Mouse (Mus musculus): ENCODE results near the gene Cldn8.

Cldn8 gene

DNA sequence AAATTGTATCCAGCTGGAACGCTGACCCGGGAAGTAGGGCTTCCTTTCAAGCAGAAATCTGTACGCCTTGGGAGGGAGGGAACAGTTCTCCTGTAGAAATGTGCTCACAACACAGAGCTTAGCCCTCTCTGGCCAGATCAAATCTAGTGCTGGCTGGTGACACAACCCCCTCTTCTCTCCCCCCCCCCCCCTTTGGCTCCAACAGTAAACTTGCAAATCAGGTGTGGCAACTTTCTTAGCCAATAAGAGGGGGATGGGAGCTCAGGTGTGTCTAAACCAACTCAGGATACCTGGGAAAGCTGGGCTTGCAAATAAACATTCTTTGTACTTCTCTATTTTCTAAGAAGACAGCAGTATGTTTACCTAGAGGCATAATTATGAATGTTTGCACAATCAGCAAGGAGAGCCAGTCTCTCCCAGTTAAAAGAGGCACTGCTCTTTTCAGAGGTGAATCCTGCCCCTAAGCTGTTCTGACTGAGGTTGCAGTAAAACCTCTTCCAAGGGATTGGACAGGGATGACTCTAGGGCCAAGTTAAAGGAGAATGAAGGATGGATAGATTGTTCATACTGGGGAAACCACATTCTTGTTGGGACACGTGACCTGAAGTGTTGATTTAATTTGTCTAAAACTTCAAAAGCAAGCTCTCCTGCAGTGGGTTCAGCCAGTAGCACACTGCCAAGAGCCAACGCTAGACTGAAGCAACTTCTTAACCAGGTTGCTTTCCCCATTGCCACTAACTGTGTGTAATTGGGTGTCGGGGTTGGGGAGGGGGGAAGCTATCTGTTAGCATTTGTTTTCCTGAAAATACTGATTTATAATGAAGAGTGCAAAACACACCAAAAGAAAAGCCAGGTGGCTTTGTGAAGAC is at the start of gene Cldn8:
Gene Cldn8, minus strand, starts transcription at position 139 of the 869 bp plus-strand sequence.
- DNase-seq: peak; percentile 78 to 84

DNA sequence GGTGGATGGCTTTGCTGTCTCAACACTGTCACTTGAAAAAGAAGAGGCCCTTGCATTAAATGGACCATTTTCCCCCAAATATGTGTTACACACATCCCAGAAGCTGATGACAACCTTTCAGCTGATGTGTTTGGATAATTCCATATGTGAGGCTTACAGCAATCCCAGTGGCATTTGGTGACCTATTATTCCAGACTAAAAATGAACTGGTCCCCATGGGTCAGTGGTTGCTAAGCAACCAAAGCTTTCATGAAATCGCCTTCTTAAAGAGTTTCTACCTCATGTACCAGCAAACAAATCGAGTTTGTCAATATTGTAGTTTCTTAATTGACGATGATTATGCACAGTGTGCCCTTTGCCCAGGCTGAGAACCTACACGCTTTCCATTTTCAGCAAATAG is 49.7 kb upstream of the Cldn8 start:
- no peak for DNase-seq

DNA sequence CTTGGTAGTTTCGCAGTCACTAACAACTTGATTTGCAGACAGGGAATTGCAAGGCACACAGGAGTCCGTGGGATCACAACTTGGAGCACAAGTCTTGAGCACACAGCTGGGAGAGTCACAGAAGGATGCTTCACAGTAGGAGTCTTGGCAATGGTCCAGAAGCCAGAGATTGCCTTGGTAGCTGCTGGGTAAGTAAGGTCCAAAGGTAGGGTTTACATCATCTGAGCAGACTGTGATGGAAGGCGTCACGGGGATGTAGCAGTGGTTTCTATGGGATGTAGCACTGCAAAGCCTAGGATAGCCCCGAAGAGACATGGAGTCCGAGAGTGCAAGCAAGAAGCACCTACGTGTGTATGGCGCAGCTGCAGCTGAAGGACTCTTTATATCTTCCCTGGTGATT is 48.9 kb upstream of the Cldn8 start, which contains the start of gene Krtap24-1:
Gene Krtap24-1, minus strand, starts transcription at position 358 of the 400 bp plus-strand sequence.
- peak; percentile 31 to 38 for DNase-seq

DNA sequence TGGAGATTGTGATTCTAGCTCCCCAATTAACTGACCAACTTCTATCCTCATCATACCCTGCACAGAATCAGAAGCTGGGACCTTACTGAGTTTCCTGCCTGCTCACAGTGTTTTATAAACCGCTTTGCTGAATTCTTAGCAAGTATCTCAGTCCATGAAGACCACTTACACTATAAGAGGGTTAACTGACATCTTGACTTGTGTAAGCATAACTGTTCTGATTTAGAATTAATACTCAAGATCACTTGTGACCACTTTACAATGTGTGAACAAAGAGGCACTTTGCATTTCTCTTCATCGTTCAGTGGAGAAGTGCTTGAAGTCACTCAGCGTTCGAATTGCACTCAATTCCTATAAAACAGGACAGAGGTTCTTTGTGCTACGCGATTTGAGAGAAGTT is 41.6 kb upstream of the Cldn8 start:
- DNase-seq: no peak

DNA sequence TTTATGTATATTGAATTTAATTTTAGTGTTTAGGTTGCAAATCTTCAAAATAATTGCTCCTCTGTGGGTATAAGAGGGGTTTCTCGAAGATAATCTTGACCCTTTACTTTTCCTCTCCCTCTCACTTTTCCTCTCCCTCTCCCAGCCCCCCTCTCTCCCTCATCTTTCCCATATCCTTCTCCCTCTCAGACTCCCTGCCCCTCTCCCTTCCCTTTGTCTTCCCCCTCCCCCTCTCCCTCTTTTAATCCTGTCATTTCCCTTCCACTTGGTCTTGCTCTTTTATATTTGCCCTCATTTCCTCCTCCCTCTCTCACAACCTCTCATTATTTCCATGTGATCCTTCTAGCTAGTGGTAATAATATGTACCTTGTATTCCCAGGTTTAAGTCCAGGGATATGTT is 39.5 kb upstream of the Cldn8 start:
- DNase-seq: no peak

DNA sequence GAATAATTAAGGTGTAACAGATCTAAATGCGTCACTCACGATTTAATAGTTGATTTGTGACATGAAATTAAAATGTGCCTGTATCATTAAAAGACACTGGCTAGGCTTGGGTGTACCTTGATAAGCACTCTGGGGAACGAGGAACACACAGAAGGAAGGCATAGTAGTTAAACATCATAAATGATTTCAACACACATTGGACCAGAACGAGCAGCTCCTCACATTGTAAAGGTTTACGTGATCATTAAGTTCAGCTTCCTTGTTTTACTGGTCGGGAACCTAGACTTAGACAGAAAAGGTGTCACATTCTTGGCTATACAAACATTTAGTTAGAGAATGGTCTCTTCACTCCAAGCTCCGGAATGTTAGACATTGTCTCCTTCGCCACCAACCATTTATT is 37.3 kb upstream of the Cldn8 start:
- no peak for DNase-seq

DNA sequence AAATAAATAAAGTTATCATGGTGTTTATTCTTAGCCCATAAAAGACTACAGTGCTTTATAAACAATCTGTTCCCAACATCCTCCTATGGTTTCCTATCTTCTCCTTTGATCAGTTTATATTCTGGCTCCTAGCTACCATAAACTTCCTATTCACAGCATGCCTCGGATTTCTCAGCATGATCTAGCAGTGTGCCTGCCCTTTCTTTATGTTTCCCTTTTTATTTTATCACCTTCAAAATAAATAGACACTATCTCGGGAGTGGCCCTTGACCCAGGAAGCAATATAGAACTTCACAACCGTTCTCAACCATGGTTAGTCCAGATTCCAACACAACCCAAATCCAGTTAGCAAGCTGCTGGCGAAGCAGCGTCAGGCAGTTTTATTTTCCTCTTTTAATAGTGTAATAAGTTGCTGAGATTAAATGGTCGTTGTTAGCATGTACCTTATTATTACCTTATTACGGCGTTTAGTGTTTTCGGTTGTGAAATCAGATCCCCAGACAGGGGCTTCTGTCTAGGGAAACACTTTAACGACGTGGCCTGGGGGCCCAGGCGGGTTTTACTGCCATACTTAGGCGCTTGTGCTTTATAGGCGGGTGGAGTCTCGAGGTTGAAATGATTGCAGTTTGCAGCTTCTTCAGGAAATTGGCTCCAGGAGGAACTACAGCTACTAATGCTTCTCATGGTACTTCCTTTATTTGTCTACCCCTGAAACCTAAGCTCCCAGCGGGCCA is 36.7 kb upstream of the Cldn8 start:
- no peak for DNase-seq

DNA sequence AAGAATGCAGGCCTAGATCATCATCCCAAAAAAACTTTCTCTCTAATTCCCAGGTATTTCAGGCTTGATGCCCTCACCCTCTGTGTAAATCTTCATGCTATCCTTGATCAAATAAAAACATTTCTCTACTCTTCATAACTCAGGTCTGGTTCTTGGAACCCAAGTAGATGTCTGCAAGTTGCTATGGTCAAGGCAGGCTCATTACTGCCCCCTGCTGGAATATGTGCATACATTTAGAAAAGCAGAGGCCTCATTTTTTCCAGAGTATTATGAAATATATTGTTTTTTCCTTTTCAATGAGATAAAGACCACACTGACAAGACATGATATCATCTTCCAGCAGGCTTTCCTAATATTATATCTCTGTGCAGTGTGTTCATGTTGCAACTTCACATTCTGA is 29.8 kb upstream of the Cldn8 start:
- DNase-seq: peak in 1 of 2 experiments; percentile 42

DNA sequence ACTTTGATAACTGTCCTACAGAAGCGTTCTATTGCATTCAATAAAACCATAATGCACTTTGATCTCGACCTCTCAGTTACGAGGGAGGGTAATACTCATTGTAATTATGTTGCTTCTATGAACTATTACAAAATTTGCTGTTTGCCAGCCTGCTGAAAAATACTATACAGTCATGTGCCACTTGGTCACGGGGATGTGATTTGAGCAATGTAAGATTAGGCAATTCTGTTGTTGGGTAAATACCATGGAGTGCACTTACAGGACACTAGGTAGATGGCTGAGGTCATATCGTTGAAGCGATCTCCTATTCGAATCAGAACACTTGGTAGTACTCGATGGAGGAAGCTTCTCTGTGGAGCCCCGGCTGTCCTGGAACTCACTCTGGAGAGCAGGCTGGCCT is 20.4 kb upstream of the Cldn8 start:
- DNase-seq: no peak

DNA sequence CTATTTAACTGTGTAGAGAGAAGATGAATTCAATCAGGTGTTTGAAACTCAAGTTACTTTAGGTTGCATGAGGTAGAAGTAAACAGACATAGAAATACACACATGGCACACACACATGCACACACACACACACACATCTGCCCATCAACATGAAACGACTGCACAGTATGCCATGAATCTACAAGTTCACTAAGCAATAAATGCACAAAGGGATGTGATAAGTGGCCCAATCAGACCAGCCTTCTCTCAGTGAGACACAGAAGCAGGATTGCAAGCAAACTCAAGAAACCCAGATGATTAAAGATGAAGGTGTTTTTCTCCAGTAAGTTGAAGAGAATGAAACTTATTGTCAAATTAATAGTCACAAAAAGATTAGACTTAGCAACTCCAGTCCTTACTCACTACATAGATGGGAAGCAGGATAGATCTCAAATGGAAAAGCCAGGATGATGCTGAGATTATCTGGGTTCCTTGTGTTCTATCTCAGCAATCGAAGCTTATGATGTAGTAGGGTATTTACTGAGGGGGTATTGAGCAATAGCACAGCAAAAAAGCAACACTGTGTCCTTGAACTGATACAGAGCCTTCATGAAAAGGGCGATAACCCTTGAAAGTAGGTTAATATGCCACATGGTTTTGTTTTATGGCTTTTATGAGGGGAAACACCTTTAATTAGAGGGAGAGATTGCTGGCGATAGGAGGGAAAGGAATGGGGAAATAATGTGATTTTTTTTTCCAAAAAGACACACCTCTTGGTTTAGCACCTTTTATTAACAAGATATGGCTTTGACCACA is 13.1 kb upstream of the Cldn8 start:
- DNase-seq: no peak

DNA sequence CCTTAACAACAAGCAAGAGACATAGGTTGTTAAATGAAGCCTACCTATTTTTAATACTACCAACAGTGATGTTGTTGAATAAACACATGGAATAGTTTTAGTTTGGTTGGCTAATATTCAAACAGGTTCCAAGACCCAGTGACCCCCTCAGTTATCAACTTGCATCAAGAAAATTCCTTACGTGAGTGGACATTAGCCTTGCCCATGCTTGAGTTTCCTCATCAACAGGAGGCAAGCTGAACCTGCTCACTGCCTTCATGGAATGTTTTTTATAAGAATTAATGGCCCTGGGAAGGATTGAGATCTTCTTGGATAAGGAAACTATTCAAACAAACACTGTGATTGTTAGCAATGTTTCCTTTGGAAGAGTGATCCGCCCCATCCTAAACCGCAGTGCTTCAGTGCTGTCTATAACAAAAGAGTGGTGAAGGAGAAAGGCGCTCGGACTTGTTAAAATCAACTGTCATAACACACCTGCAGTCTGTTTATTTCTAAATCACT is 10.0 kb upstream of the Cldn8 start:
- peak in 1 of 2 experiments; percentile 35 for DNase-seq

DNA sequence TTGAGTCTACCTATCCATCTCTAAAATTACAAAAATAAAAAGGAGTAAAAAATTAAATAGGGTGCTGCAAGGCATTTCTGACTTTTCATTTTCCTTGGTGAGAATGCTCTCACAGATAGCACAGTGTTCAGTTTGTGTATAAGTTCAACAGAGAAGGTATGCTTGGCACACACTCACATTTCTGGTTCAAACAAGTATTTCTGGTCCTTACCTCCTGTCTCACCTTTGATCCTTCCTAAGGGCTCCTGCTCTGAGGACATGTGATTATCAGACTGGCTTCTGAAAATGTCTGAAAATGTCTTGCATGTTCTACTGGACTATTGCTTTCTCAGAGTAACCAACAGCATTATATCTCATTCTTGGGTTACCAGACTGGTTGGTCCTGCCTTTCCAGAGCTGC is 7.2 kb upstream of the Cldn8 start:
- DNase-seq: no peak

DNA sequence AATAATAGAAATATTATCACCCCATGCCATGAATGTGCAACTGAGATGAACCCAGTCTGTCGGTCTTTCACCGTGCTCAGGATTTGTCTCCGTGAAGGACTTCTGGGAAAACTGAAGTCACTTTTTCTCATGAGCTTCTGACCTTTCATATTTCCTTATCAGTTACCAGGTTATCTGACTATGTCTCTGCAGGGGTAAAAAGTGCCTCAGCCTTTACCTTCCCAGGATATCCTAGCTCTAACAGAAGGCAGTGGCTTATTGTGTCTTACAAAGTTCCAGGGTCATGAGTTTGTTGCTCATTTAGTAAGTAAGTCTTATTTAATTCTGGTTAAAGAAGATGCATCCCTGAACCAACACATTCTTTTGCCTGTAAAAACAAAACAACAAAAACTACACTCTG is 6.7 kb upstream of the Cldn8 start:
- DNase-seq: no peak

DNA sequence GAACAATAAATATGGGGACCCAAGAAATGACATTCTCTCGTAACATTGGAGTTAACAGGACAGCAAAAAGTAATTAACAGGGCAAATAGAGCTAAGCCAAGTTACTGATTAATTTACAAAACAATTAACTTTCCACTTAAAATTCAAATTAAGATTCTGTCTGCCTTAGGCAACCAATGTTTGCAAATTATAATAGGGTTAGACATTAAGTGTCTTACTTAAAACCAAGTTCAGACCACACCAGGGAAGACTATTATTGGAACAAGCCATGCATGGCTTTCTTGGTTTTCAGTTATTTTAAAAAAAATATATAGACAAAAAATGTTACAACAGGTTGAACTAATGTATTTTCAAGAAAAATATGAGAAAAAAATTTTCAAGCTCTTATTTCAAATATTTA is 6.1 kb upstream of the Cldn8 start:
- DNase-seq: no peak

DNA sequence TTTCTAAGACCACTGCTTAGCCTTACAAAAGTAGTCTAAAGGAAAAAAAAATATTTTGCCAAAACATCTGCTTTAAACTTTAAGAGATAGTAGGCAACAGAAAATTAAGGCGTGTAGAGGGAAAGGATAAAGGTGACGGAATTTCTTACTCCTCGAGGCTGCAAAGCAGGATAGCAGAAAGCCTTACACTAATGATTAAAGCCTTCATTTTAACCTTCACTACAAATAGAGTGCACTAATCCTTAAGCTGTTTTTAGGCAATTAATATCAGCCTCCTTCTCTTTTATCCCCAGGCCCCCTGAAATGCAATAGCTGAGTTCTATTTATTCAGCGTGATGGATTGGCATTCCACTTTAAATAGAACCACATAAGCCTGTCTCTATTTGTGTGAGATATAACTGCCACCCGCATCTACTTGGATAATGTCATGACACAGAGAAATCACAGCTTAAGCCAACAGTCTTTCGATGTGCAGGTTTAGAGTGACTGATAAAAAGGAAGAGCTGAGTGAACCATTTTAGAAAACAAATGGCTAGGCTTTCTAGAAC is 1.3 kb downstream of the Cldn8 start:
- DNase-seq: no peak

DNA sequence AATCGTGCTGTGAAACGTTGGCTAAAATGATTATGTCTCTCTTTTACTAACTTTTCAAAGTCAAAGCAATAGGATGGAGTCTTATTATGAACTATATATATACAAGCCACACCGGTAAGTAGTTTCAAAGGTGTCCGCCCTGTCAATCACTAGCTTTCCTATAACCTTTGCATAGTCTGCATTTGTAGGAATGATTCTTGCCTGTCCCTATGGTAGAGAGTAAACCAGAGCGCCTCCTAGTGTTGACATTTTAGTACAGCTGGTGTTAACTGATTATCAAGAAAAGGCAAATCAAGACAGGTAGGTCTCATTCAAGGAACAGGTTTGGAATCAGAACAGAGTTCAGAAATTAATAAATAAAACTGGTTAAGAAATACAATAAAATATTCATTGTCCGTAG is 20.5 kb downstream of the Cldn8 start:
- DNase-seq: peak in 1 of 2 experiments; percentile 67

DNA sequence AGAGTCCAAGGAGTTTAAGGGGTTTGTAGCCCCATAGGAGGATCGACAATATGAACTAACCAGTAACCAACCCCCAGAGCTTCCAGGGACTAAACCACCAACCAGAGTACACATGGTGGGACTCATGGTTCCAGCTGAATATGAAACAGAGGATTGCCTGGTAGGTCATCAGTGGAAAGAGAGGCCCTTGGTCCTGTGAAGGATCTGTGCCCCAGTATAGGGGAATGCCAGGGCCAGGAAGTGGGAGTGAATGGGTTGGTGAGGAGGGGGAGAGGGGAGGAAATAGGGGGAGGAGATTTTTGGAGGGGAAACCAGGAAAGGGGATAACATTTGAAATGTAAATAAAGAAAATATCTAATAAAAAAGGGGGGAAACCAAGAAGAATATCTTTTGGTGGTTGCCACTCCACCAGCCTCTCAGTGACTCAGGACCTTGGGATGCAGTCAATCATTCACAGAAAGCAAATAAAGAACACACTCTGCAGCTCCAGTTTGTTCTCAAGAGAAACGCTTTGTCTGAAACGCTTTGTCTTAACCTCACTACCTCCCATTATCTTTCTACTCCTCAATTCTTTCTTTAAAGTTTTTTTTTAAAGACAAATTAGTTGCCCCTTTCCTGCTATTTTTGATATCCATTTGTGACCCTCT is 23.0 kb downstream of the Cldn8 start:
- no peak for DNase-seq

DNA sequence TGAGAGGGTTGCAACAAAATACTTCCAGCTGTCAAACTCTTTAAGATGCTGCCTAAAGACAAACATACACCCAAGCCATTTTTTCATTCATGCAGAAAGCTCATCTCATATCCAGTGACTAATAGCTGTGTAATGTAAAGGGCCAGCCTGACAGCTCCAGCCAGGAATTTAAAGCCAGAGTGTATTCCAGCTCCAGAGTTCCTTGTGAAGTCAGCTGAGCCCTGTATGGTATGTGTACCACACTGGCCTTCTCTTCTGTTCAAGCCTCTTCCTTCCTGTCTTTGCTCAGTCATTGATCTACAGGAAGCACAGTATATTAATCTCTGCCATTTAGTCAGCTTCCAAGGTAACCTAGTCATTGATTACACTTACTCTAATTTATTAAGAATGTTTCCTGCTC is 51.6 kb downstream of the Cldn8 start:
- DNase-seq: no peak
